Mouse (Mus musculus): ENCODE results near the gene Tmem245. TPM values are rescaled to one million over a fixed set of nuclear protein-coding genes. Genes with fewer than 3 reads are reported as not detected.

The Tmem245 gene
- total and polyA plus RNA-seq, 2 experiments = 5.3 to 16.3 TPM

GRCm38 (mm10) chr4:56831998-56832397 lies 115.2 kb downstream of the Tmem245 start:
- no peaks in the 10 kb centered on the region for H3K4me1 ChIP-seq (ENCODE audit: control insufficient read depth, insufficient read depth, low read length)
- WGBS = 80% methylated on average over 7 of the region's 7 CpGs
- DNase-seq (ENCODE audit: extremely low read depth, low read depth, low spot score) = no peak
- no peak overlapping the region for H3K4me3 ChIP-seq (ENCODE audit: insufficient read depth, low read depth, low read length)
- H3K27me3 ChIP-seq (ENCODE audit: control insufficient read depth, insufficient read depth, low read length) = no peaks in the 10 kb centered on the region
- TF ChIP-seq CTCF (IDR thresholded peaks at IDR 0.05; ENCODE audit: low read depth, low read length) (no peak), POLR2A (IDR thresholded peaks at IDR 0.05; ENCODE audit: extremely low read depth, insufficient read depth, low read length) (no peak)
- H3K27ac ChIP-seq (replicated peaks; ENCODE audit: insufficient read depth, low read depth, low read length) = no peak overlapping the region
- H3K79me2 ChIP-seq (ENCODE audit: control insufficient read depth, insufficient read depth, low read length) = no peaks in the 10 kb centered on the region
- H3K36me3 ChIP-seq (ENCODE audit: control insufficient read depth, insufficient read depth, low read length) = no peaks in the 10 kb centered on the region
- H3K9ac ChIP-seq (ENCODE audit: low read depth, low read length) = no peak overlapping the region

- whole genome bisulfite sequencing = 70% methylated on average over 13 of the region's 13 CpGs
- TF ChIP-seq POLR2A (IDR thresholded peaks at IDR 0.05; ENCODE audit: extremely low read depth, insufficient read depth, low read length) (no peak), CTCF (IDR thresholded peaks at IDR 0.05; ENCODE audit: low read depth, low read length) (no peak)
- H3K4me1 ChIP-seq (ENCODE audit: control insufficient read depth, insufficient read depth, low read length) = no peaks in the 10 kb centered on the region
- H3K27me3 ChIP-seq (ENCODE audit: control insufficient read depth, insufficient read depth, low read length) = no peaks in the 10 kb centered on the region
- H3K79me2 ChIP-seq (ENCODE audit: control insufficient read depth, insufficient read depth, low read length) = no peaks in the 10 kb centered on the region
- no peak overlapping the region for H3K4me3 ChIP-seq (ENCODE audit: insufficient read depth, low read depth, low read length)
- peak; percentile 8 for DNase-seq (ENCODE audit: extremely low read depth, low read depth, low spot score)
- 0 out of 2 replicates have a peak overlapping the region, but pooled peaks have one; percentile 5 for H3K27ac ChIP-seq (replicated peaks; ENCODE audit: insufficient read depth, low read depth, low read length)
- no peaks in the 10 kb centered on the region for H3K36me3 ChIP-seq (ENCODE audit: control insufficient read depth, insufficient read depth, low read length)
- no peak overlapping the region for H3K9ac ChIP-seq (ENCODE audit: low read depth, low read length)
Observed at GRCm38 (mm10) chr4:56831013-56831609, 116.1 kb downstream of the Tmem245 start.

GRCm38 (mm10) chr4:56829511-56829921 lies 117.7 kb downstream of the Tmem245 start:
- Histone ChIP-seq H3K9ac (ENCODE audit: low read depth, low read length) (no peak overlapping the region), H3K79me2 (ENCODE audit: control insufficient read depth, insufficient read depth, low read length) (no peaks in the 10 kb centered on the region), H3K27ac (replicated peaks; ENCODE audit: insufficient read depth, low read depth, low read length) (no peak overlapping the region), H3K4me3 (ENCODE audit: insufficient read depth, low read depth, low read length) (no peak overlapping the region), H3K36me3 (ENCODE audit: control insufficient read depth, insufficient read depth, low read length) (no peaks in the 10 kb centered on the region), H3K4me1 (ENCODE audit: control insufficient read depth, insufficient read depth, low read length) (no peaks in the 10 kb centered on the region), H3K27me3 (ENCODE audit: control insufficient read depth, insufficient read depth, low read length) (no peaks in the 10 kb centered on the region)
- no peak for DNase-seq (ENCODE audit: extremely low read depth, low read depth, low spot score)
- WGBS = 88% methylated on average over 7 of the region's 7 CpGs
- TF ChIP-seq POLR2A (IDR thresholded peaks at IDR 0.05; ENCODE audit: extremely low read depth, insufficient read depth, low read length) (no peak), CTCF (IDR thresholded peaks at IDR 0.05; ENCODE audit: low read depth, low read length) (no peak)

GRCm38 (mm10) chr4:56828932-56829331 lies 118.3 kb downstream of the Tmem245 start:
- Histone ChIP-seq H3K4me3 (ENCODE audit: insufficient read depth, low read depth, low read length) (no peak overlapping the region), H3K27ac (replicated peaks; ENCODE audit: insufficient read depth, low read depth, low read length) (no peak overlapping the region), H3K9ac (ENCODE audit: low read depth, low read length) (no peak overlapping the region), H3K36me3 (ENCODE audit: control insufficient read depth, insufficient read depth, low read length) (no peaks in the 10 kb centered on the region), H3K27me3 (ENCODE audit: control insufficient read depth, insufficient read depth, low read length) (no peaks in the 10 kb centered on the region), H3K79me2 (ENCODE audit: control insufficient read depth, insufficient read depth, low read length) (no peaks in the 10 kb centered on the region), H3K4me1 (ENCODE audit: control insufficient read depth, insufficient read depth, low read length) (no peaks in the 10 kb centered on the region)
- no peak for TF ChIP-seq POLR2A (IDR thresholded peaks at IDR 0.05; ENCODE audit: extremely low read depth, insufficient read depth, low read length)
- TF ChIP-seq CTCF (IDR thresholded peaks at IDR 0.05; ENCODE audit: low read depth, low read length) = no peak
- 93% methylated on average over 3 of the region's 3 CpGs for WGBS
- DNase-seq (ENCODE audit: extremely low read depth, low read depth, low spot score) = no peak

- no peak for DNase-seq (ENCODE audit: extremely low read depth, low read depth, low spot score)
- 78% methylated on average over 9 of the region's 9 CpGs for WGBS
Observed at GRCm38 (mm10) chr4:56824231-56824630, 123.0 kb downstream of the Tmem245 start.

GRCm38 (mm10) chr4:56820017-56820550 lies 127.2 kb downstream of the Tmem245 start:
- Histone ChIP-seq H3K9ac (ENCODE audit: low read depth, low read length) (no peak overlapping the region), H3K27me3 (ENCODE audit: control insufficient read depth, insufficient read depth, low read length) (no peaks in the 10 kb centered on the region), H3K79me2 (ENCODE audit: control insufficient read depth, insufficient read depth, low read length) (no peaks in the 10 kb centered on the region), H3K27ac (replicated peaks; ENCODE audit: insufficient read depth, low read depth, low read length) (no peak overlapping the region), H3K4me3 (ENCODE audit: insufficient read depth, low read depth, low read length) (no peak overlapping the region), H3K36me3 (ENCODE audit: control insufficient read depth, insufficient read depth, low read length) (no peaks in the 10 kb centered on the region), H3K4me1 (ENCODE audit: control insufficient read depth, insufficient read depth, low read length) (no peaks in the 10 kb centered on the region)
- DNase-seq (ENCODE audit: extremely low read depth, low read depth, low spot score) = peak; percentile 15
- no peak for TF ChIP-seq POLR2A (IDR thresholded peaks at IDR 0.05; ENCODE audit: extremely low read depth, insufficient read depth, low read length)
- peak; percentile 25; the same call in 1 of the 2 replicates for TF ChIP-seq CTCF (IDR thresholded peaks at IDR 0.05; ENCODE audit: low read depth, low read length)

More at GRCm38 (mm10) chr4:56824231-56824630, 123.0 kb downstream of the Tmem245 start:
- Histone ChIP-seq H3K9ac (ENCODE audit: low read depth, low read length) (no peak overlapping the region), H3K79me2 (ENCODE audit: control insufficient read depth, insufficient read depth, low read length) (no peaks in the 10 kb centered on the region), H3K36me3 (ENCODE audit: control insufficient read depth, insufficient read depth, low read length) (no peaks in the 10 kb centered on the region), H3K27ac (replicated peaks; ENCODE audit: insufficient read depth, low read depth, low read length) (no peak overlapping the region), H3K4me1 (ENCODE audit: control insufficient read depth, insufficient read depth, low read length) (no peaks in the 10 kb centered on the region), H3K27me3 (ENCODE audit: control insufficient read depth, insufficient read depth, low read length) (no peaks in the 10 kb centered on the region), H3K4me3 (ENCODE audit: insufficient read depth, low read depth, low read length) (no peak overlapping the region)
- TF ChIP-seq POLR2A (IDR thresholded peaks at IDR 0.05; ENCODE audit: extremely low read depth, insufficient read depth, low read length) (no peak), CTCF (IDR thresholded peaks at IDR 0.05; ENCODE audit: low read depth, low read length) (no peak)

Other genes with a start within 250 kb of the Tmem245 start
- not detected in 2 replicates for gene Gm26657, start 207.4 kb downstream of the Tmem245 start, total RNA-seq (2014; rRNA removed)
- gene Gm26657, start 207.4 kb downstream of the Tmem245 start, polyA plus RNA-seq (2012; rRNA removed) = not detected in 2 replicates
- gene Actl7b, start 206.0 kb downstream of the Tmem245 start, total RNA-seq (2014; rRNA removed) = not detected in 2 replicates
- not detected in 2 replicates for gene Actl7b, start 206.0 kb downstream of the Tmem245 start, polyA plus RNA-seq (2012; rRNA removed)
- gene Actl7a, start 204.0 kb downstream of the Tmem245 start, total RNA-seq (2014; rRNA removed) = not detected in 2 replicates
- gene Actl7a, start 204.0 kb downstream of the Tmem245 start, polyA plus RNA-seq (2012; rRNA removed) = not detected in 2 replicates
- 8.1 and 9.4 TPM in 2 replicates for gene Elp1, start 145.1 kb downstream of the Tmem245 start, total RNA-seq (2014; rRNA removed)
- gene Elp1, start 145.1 kb downstream of the Tmem245 start, polyA plus RNA-seq (2012; rRNA removed) = 3.8 and 6.4 TPM in 2 replicates
- gene Fam206a, start 145.1 kb downstream of the Tmem245 start, total RNA-seq (2014; rRNA removed) = 0.81 and 0.92 TPM in 2 replicates
- 0.95 and 1.1 TPM in 2 replicates for gene Fam206a, start 145.1 kb downstream of the Tmem245 start, polyA plus RNA-seq (2012; rRNA removed)
- gene Ctnnal1, start 82.2 kb downstream of the Tmem245 start, total RNA-seq (2014; rRNA removed) = 3.4 and 3.9 TPM in 2 replicates
- 0.83 and 1.5 TPM in 2 replicates for gene Ctnnal1, start 82.2 kb downstream of the Tmem245 start, polyA plus RNA-seq (2012; rRNA removed)
- gene Frrs1l, start 43.0 kb upstream of the Tmem245 start, total RNA-seq (2014; rRNA removed) = under 0.01 TPM in 1 of 2 replicates, not detected in the other
- not detected in 2 replicates for gene Frrs1l, start 43.0 kb upstream of the Tmem245 start, polyA plus RNA-seq (2012; rRNA removed)
- gene Epb41l4b, start 196.0 kb upstream of the Tmem245 start, total RNA-seq (2014; rRNA removed) = 44.7 and 46.3 TPM in 2 replicates
- 33.9 and 36.5 TPM in 2 replicates for gene Epb41l4b, start 196.0 kb upstream of the Tmem245 start, polyA plus RNA-seq (2012; rRNA removed)

All from liver, adult 2 months (tissue).